Mouse (Mus musculus): ENCODE data around the gene Wwox.

GRCm38 (mm10) chr8:114888388-114888787, 448.9 kb downstream of the Wwox start:
- TF ChIP-seq CTCF (IDR thresholded peaks at IDR 0.05; ENCODE audit: insufficient read depth, low read depth, low read length) (no peak), POLR2A (IDR thresholded peaks at IDR 0.05; ENCODE audit: insufficient read depth, low read depth, low read length) (no peak)
